Mouse (Mus musculus): Measurements from ENCODE around the gene Lpp. TPM values are rescaled to one million over a fixed set of nuclear protein-coding genes. Genes with fewer than 3 reads are reported as not detected.
A peak's percentile ranks its signal among the peaks of the same experiment; 100 is the strongest.

The Lpp gene
- polyA plus RNA-seq, 1 experiment from 2014 or later: 10.9 TPM

- H3K4me1 ChIP-seq (ENCODE audit: control insufficient read depth, insufficient read depth, low read depth, low read length): no peaks in the 10 kb centered on the region; the same call in 1 of the 2 replicates
- no peak for ATAC-seq
- H3K4me3 ChIP-seq (ENCODE audit: low read length): no peak overlapping the region
- H3K9me3 ChIP-seq (ENCODE audit: control insufficient read depth, low read length): no peaks in the 10 kb centered on the region
- no peaks in the 10 kb centered on the region for H3K27me3 ChIP-seq (replicated peaks; ENCODE audit: control insufficient read depth, insufficient read depth, low read length)
- WGBS: 19% methylated on average over 8 of the region's 8 CpGs
- H3K9ac ChIP-seq (ENCODE audit: low read depth, low read length): no peak overlapping the region
- H3K4me2 ChIP-seq (ENCODE audit: low read length): no peak overlapping the region
- no peak overlapping the region for H3K27ac ChIP-seq (ENCODE audit: low read depth, low read length)
- H3K36me3 ChIP-seq (ENCODE audit: control insufficient read depth, insufficient read depth, low read length): no peaks in the 10 kb centered on the region
Measured at GRCm38 (mm10) chr16:24449806-24450205, 56.5 kb downstream of the Lpp start.

GRCm38 (mm10) chr16:24450256-24450655, 56.9 kb downstream of the Lpp start:
- Histone ChIP-seq H3K4me3 (ENCODE audit: low read length) (no peak overlapping the region), H3K27me3 (replicated peaks; ENCODE audit: control insufficient read depth, insufficient read depth, low read length) (no peaks in the 10 kb centered on the region), H3K9ac (ENCODE audit: low read depth, low read length) (no peak overlapping the region), H3K9me3 (ENCODE audit: control insufficient read depth, low read length) (no peaks in the 10 kb centered on the region), H3K36me3 (ENCODE audit: control insufficient read depth, insufficient read depth, low read length) (no peaks in the 10 kb centered on the region), H3K27ac (ENCODE audit: low read depth, low read length) (no peak overlapping the region), H3K4me1 (ENCODE audit: control insufficient read depth, insufficient read depth, low read depth, low read length) (no peaks in the 10 kb centered on the region; the same call in 1 of the 2 replicates), H3K4me2 (ENCODE audit: low read length) (no peak overlapping the region)
- 70% methylated on average over 5 of the region's 5 CpGs for WGBS
- ATAC-seq: no peak

GRCm38 (mm10) chr16:24451123-24451522, 57.8 kb downstream of the Lpp start:
- WGBS: 82% methylated on average over 5 of the region's 5 CpGs
- H3K9ac ChIP-seq (ENCODE audit: low read depth, low read length): no peak overlapping the region
- H3K27ac ChIP-seq (ENCODE audit: low read depth, low read length): no peak overlapping the region
- H3K4me3 ChIP-seq (ENCODE audit: low read length): no peak overlapping the region
- H3K9me3 ChIP-seq (ENCODE audit: control insufficient read depth, low read length): no peaks in the 10 kb centered on the region
- H3K4me1 ChIP-seq (ENCODE audit: control insufficient read depth, insufficient read depth, low read depth, low read length): no peaks in the 10 kb centered on the region; the same call in 1 of the 2 replicates
- no peak for ATAC-seq
- no peaks in the 10 kb centered on the region for H3K36me3 ChIP-seq (ENCODE audit: control insufficient read depth, insufficient read depth, low read length)
- no peaks in the 10 kb centered on the region for H3K27me3 ChIP-seq (replicated peaks; ENCODE audit: control insufficient read depth, insufficient read depth, low read length)
- H3K4me2 ChIP-seq (ENCODE audit: low read length): no peak overlapping the region

- H3K9ac ChIP-seq (ENCODE audit: low read depth, low read length): no peak overlapping the region
- H3K9me3 ChIP-seq (ENCODE audit: control insufficient read depth, low read length): no peaks in the 10 kb centered on the region
- WGBS: 88% methylated on average over 4 of the region's 4 CpGs
- no peaks in the 10 kb centered on the region for H3K27me3 ChIP-seq (replicated peaks; ENCODE audit: control insufficient read depth, insufficient read depth, low read length)
- no peaks in the 10 kb centered on the region; the same call in 1 of the 2 replicates for H3K4me1 ChIP-seq (ENCODE audit: control insufficient read depth, insufficient read depth, low read depth, low read length)
- no peaks in the 10 kb centered on the region for H3K36me3 ChIP-seq (ENCODE audit: control insufficient read depth, insufficient read depth, low read length)
- no peak for ATAC-seq
- H3K4me3 ChIP-seq (ENCODE audit: low read length): no peak overlapping the region
- no peak overlapping the region for H3K27ac ChIP-seq (ENCODE audit: low read depth, low read length)
- H3K4me2 ChIP-seq (ENCODE audit: low read length): no peak overlapping the region
Measured at GRCm38 (mm10) chr16:24453536-24453935, 60.2 kb downstream of the Lpp start.

- H3K36me3 ChIP-seq (ENCODE audit: control insufficient read depth, insufficient read depth, low read length): no peaks in the 10 kb centered on the region
- no peak overlapping the region for H3K9ac ChIP-seq (ENCODE audit: low read depth, low read length)
- H3K4me1 ChIP-seq (ENCODE audit: control insufficient read depth, insufficient read depth, low read depth, low read length): no peaks in the 10 kb centered on the region; the same call in 1 of the 2 replicates
- no peak for ATAC-seq
- 38% methylated on average over 4 of the region's 4 CpGs for WGBS
- H3K4me3 ChIP-seq (ENCODE audit: low read length): no peak overlapping the region
- no peaks in the 10 kb centered on the region for H3K9me3 ChIP-seq (ENCODE audit: control insufficient read depth, low read length)
- H3K27me3 ChIP-seq (replicated peaks; ENCODE audit: control insufficient read depth, insufficient read depth, low read length): no peaks in the 10 kb centered on the region
- no peak overlapping the region for H3K27ac ChIP-seq (ENCODE audit: low read depth, low read length)
- H3K4me2 ChIP-seq (ENCODE audit: low read length): no peak overlapping the region
Measured at GRCm38 (mm10) chr16:24454493-24454892, 61.2 kb downstream of the Lpp start.

GRCm38 (mm10) chr16:24455361-24455855, 62.1 kb downstream of the Lpp start:
- no peak for ATAC-seq
- Histone ChIP-seq H3K4me2 (ENCODE audit: low read length) (no peak overlapping the region), H3K9me3 (ENCODE audit: control insufficient read depth, low read length) (no peaks in the 10 kb centered on the region), H3K36me3 (ENCODE audit: control insufficient read depth, insufficient read depth, low read length) (no peaks in the 10 kb centered on the region), H3K4me3 (ENCODE audit: low read length) (no peak overlapping the region), H3K27me3 (replicated peaks; ENCODE audit: control insufficient read depth, insufficient read depth, low read length) (no peaks in the 10 kb centered on the region), H3K4me1 (ENCODE audit: control insufficient read depth, insufficient read depth, low read depth, low read length) (no peaks in the 10 kb centered on the region), H3K27ac (ENCODE audit: low read depth, low read length) (no peak overlapping the region), H3K9ac (ENCODE audit: low read depth, low read length) (no peak overlapping the region)
- WGBS: 64% methylated on average over 3 of the region's 3 CpGs

GRCm38 (mm10) chr16:24463842-24464241, 70.5 kb downstream of the Lpp start:
- Histone ChIP-seq H3K9ac (ENCODE audit: low read depth, low read length) (no peak overlapping the region), H3K9me3 (ENCODE audit: control insufficient read depth, low read length) (no peaks in the 10 kb centered on the region), H3K4me1 (ENCODE audit: control insufficient read depth, insufficient read depth, low read depth, low read length) (no peaks in the 10 kb centered on the region), H3K27ac (ENCODE audit: low read depth, low read length) (no peak overlapping the region), H3K4me3 (ENCODE audit: low read length) (no peak overlapping the region), H3K36me3 (ENCODE audit: control insufficient read depth, insufficient read depth, low read length) (no peaks in the 10 kb centered on the region), H3K27me3 (replicated peaks; ENCODE audit: control insufficient read depth, insufficient read depth, low read length) (no peaks in the 10 kb centered on the region), H3K4me2 (ENCODE audit: low read length) (no peak overlapping the region)
- no peak for ATAC-seq
- 87% methylated on average over 2 of the region's 2 CpGs for WGBS

GRCm38 (mm10) chr16:24464436-24464835, 71.1 kb downstream of the Lpp start:
- Histone ChIP-seq H3K27me3 (replicated peaks; ENCODE audit: control insufficient read depth, insufficient read depth, low read length) (no peaks in the 10 kb centered on the region), H3K4me2 (ENCODE audit: low read length) (no peak overlapping the region), H3K4me3 (ENCODE audit: low read length) (no peak overlapping the region), H3K4me1 (ENCODE audit: control insufficient read depth, insufficient read depth, low read depth, low read length) (no peaks in the 10 kb centered on the region), H3K27ac (ENCODE audit: low read depth, low read length) (no peak overlapping the region), H3K36me3 (ENCODE audit: control insufficient read depth, insufficient read depth, low read length) (no peaks in the 10 kb centered on the region), H3K9ac (ENCODE audit: low read depth, low read length) (no peak overlapping the region), H3K9me3 (ENCODE audit: control insufficient read depth, low read length) (no peaks in the 10 kb centered on the region)
- no peak for ATAC-seq
- WGBS: 83% methylated on average over 5 of the region's 5 CpGs

- Histone ChIP-seq H3K27me3 (replicated peaks; ENCODE audit: control insufficient read depth, insufficient read depth, low read length) (no peaks in the 10 kb centered on the region), H3K4me2 (ENCODE audit: low read length) (no peak overlapping the region), H3K4me3 (ENCODE audit: low read length) (no peak overlapping the region), H3K9me3 (ENCODE audit: control insufficient read depth, low read length) (no peaks in the 10 kb centered on the region), H3K36me3 (ENCODE audit: control insufficient read depth, insufficient read depth, low read length) (no peaks in the 10 kb centered on the region), H3K9ac (ENCODE audit: low read depth, low read length) (no peak overlapping the region), H3K4me1 (ENCODE audit: control insufficient read depth, insufficient read depth, low read depth, low read length) (no peaks in the 10 kb centered on the region), H3K27ac (ENCODE audit: low read depth, low read length) (no peak overlapping the region)
- 85% methylated on average over 5 of the region's 5 CpGs for WGBS
- peak; percentile 40; the same call in 1 of the 2 replicates for ATAC-seq
Measured at GRCm38 (mm10) chr16:24465633-24466032, 72.3 kb downstream of the Lpp start.
